Mouse (Mus musculus): ENCODE measurements around the gene Fkbp9.
"Not testable (repeated sequence)": the region's sequence is repeated elsewhere in the genome, so short reads cannot be mapped to it uniquely, and the experiment has no call there.

Gene Fkbp9

DNA sequence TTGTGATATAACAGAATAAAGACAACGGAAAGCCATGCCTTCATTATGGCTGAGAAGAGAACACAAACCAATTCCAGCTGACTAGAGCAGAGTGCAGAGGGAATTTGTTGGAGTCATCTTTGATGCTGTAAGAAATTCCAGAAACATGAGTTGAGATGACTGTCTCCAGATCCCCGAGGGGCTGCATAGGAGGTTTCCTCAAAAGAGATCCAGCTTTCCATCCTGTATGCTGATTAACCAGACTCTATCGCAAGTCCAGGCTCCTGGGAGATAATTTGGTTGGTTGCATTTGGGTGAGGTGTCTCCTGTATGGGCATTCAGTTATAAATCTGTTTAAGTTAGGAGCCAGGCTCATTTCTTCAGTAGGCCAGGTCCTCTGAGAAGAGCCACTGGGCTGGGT, 5.8 kb downstream of the Fkbp9 start:
- DNase-seq (ENCODE audit: low spot score in 2 of 2): no peak

DNA sequence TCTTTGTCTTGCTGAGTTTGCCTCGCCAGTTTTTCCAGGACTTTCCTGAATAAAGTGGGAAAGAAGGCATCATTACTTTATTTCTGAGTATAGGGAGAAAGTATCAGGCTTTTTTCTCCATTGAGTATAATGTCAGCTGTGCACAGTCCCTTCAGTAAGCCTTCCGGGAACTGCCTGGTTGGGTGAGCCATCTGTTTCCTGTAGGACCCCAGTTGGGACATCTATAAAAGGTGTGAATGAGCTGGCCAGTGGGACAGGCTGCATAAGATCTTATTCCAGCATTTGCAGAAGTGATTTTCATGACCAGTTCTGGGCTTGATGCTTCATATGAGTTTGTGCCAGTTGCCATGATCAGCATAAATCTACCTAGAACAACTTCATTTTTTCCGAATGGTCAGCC, 11.4 kb downstream of the Fkbp9 start:
- DNase-seq (ENCODE audit: low spot score in 2 of 2): no peak

DNA sequence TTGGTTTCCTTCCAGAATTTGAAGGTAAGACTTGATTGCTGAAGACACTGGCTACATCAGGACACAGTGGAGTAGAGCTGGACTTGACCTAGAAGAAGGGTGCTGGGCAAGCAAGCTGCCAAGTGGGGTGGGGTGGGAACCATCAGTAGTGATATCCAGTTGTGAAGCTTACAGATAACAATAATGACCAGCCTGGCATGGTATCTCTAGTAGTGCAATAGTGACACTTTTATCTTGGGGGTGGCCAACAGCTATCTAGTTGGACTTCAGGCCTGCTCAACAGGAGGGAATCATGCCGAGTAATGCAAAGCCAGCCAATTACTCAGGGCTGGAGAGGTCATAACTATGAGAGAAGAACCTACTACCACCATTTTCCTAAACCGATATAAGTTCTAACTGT, 12.5 kb downstream of the Fkbp9 start:
- no peak for DNase-seq (ENCODE audit: low spot score in 2 of 2)

DNA sequence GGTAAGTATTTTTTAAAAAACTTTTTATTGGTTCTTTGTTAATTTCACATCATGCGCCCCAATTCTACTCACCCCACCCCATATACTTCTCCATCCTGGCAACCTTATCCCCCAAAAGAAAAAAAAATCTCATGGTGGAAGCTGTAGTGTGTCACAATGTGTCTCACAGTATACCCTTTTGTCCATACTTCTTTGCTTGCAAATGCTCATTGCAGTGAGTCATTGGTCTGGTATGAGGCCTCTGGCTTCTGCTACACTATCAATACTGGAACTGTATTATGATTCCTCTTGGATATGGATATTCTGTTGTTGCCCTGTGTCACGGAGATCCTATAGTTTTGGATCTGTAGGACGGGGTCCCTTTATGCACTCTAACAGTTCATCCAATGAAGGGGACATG, 17.1 kb downstream of the Fkbp9 start:
- no peak for DNase-seq (ENCODE audit: low spot score in 2 of 2)

DNA sequence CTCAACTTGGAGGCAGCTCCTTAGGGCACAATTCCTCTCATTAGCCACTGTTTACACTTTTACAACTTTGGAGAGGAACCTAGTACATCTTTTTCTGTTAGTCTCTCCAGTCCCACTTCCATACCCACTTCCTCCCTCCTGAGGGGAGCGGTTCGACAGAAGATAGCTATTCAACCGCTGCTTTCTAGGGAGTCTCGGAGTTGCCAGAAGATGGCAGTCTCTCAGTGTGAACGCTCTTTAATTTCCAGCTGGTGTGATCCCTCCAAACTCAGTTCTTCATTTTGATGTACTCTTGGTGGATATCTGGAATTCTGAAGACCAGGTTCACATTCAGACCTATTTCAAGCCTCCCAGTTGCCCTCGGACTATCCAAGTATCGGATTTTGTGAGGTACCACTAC, 18.5 kb downstream of the Fkbp9 start:
- no peak for DNase-seq (ENCODE audit: low spot score in 2 of 2)

DNA sequence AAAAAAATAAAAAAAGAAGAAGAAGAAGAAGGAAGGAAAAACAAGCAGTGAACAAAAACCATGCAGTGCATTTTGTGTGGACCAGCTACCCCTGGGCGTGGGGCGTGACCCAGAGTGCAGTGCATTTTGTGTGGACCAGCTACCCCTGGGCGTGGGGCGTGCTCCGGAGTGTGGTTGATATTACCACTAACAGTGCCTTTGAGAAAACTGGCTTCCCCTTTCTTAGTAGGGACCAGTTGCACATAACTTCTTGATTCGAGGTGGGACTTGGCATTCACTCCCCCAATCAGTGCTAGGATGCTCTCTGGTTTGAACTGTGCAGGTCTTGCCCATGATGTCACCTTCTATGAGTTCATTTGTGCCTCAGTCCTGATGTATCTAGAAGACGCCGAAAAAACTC, 22.9 kb downstream of the Fkbp9 start:
- DNase-seq (ENCODE audit: low spot score in 2 of 2): no peak

DNA sequence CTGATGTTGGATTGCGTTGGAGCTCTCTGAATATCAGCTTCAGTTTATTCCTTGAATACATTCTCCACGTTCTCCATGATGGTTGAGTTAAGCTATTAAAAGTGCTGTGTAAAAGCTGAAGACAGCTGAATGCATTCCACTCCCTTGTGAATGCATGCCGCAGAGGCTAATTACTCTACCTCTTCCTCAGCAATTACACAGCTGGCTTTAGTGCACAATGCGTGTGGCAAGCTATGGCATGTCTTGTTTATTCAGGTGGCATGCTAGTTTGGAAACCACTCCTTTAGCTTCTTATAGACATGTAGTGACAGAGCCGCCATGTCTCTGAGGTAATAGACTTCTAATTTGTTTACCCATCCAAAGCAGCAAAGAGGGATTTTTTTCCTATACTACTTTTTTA, 24.9 kb downstream of the Fkbp9 start:
- no peak for DNase-seq (ENCODE audit: low spot score in 2 of 2)

DNA sequence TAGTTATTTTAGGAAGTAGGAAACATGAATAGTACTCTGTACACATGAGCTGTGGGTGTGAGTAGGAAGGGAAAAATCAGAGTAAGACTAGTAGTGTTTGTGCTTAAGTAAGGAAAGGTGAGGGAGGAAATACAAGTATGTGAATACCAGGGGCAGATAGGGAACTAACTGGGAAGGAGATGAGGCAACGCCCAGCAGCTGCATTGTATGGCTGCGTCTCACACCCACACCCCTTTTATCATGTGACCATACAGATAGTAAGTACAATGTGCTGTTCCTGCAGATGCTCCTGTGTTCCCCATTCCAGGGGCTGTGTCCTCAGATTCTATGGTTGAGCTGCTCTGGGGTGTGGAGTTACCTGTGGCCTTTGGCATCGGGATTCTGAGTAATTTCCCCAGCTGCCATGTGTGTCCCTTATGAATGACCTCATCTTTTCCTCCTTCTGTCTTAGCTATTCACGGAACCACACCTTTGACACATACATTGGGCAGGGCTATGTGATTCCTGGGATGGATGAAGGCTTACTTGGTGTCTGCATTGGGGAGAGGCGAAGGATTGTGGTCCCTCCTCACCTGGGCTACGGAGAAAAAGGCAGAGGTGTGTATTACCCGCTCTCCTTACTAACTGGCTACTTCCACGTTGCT, 28.5 kb downstream of the Fkbp9 start:
- DNase-seq (ENCODE audit: low spot score in 2 of 2): no peak

DNA sequence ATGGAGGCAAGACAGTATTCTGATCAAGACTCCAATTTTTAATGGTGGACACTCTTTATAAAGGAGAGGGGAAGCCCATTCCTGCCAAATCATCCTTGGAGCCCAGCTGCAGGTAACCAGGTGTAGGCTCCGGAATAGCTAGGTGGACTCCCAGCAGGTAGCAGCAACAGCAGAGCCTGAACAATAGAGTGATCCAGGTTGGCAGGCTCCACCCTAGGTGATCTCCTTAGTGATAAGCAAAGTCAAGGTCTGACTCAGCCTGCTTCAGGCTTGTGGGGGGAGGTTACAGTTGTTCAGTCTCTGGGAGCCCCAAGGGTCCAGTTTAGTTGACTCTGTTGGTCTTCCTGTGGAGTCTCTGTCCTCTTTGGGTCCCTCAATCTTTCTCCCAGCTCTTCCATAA, 35.0 kb downstream of the Fkbp9 start:
- not testable (repeated sequence) for DNase-seq (ENCODE audit: low spot score in 2 of 2)

DNA sequence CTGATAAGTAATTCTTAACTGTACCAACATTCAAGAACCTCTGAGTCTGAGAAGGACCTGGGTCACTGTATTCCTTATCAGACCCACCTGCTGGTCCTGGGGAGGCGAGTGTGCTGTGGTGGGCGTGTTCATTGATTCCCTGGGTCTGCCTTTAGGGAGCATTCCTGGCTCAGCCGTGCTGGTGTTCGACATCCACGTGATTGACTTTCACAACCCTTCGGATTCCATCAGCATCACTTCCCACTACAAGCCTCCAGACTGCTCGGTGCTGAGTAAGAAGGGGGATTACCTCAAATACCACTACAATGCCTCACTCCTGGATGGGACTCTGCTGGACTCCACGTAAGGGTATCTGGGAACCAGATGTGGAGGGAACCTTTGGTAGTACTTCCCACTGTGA, 36.7 kb downstream of the Fkbp9 start:
- no peak for DNase-seq (ENCODE audit: low spot score in 2 of 2)

DNA sequence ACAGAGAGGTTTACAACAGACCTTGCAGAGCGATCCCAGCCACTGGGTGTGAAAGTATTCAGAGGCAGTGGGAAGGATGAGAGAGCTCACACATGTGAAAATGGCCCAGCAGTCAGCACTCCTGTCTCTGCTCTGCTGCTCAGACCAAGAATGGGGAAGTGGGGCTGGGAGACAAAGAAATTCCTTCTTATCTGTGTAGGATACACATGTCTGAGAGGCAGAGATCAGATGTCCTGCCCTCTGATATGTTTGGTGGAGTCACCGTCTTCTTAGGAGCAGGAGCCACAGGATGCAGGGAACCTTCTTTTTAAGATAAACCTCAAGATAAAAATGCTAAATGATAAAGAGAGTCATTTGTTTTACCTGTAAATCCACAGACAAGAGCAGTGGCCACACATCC, 38.2 kb downstream of the Fkbp9 start:
- no peak for DNase-seq (ENCODE audit: low spot score in 2 of 2)

DNA sequence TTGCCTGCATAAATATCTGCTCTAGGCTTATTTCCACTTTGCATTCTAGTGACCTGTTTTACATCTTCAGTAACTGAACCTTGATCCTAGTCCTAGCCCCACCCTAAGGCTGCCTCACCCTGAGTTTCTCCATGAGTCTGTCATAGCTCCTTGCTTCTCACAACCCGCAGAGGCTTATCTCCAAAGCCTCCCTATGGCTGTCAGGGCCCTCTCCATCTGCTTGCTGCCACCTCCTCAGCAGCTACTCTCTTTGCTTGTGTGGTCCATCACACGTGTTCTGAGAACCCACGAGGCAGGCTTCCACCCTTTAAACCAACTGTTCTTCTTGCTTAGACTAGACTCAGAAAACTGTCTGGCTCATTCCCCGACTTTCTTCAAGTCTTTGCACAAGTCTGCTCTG, 45.0 kb downstream of the Fkbp9 start:
- peak in 1 of 2 experiments; percentile 39 for DNase-seq (ENCODE audit: low spot score in 2 of 2)

DNA sequence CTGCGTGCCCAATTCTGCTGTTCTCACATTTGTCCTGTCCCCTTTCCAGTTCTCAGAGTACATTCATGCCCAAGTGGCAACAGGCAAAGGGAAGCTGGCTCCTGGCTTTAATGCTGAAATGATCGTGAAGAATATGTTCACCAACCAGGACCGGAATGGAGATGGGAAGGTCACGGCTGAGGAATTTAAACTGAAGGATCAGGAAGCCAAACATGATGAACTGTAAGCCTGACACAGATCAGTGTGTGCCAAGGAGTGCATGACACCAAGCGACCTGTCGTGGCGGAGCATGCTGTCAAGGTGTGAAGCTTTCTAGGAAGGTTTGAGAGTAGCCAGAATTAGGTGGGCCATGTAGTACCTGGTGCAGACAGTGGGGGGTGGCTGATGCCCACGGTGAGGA, 46.1 kb downstream of the Fkbp9 start:
- DNase-seq (ENCODE audit: low spot score in 2 of 2): no peak

DNA sequence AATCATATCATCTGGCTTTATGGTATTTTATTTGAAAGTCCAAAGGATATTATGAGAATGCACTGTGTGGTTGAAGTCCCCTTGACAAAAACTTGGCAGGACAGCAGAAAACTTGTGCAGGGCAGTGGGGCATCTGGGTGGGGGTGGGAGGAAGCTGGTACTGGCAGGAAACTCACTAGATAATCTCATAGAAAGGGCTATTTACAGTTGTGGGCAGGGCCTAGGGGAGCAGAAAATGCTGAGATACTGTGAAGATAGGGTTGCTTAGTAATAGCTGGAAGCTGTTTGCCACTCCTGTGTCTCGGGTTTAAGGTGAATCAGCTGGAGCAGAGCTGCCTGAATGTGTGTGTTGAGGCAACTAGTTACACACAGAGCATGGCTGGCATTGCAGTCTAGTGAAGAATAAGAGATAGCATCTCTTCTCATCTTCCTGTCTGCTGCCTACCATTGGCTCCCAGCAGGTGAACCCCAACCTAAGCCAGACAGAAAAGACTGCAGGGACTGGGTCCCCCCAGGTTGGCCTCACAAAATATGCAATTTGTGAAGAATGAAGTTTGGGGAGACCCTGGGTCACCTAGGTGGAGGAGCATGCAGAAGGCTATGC, 47.6 kb downstream of the Fkbp9 start:
- DNase-seq (ENCODE audit: low spot score in 2 of 2): no peak

DNA sequence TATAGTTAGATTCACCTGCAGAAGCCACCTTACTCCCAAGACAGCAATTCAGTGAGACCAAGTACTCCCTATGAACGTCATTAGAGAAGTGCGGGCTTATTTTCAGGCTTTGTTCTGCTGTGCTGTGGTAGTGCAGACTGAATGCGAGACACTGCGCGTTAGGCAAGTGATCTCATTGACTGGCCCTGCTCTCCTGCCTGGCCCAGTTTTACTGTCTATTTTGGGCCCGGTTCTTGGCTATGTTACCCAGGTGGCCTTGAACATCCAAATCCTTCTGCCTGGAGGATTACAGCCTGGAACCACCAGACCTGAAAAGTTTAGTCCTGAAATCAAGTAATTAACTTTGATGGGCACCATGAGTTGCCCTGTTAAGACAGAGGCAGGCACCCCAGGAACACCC, 56.7 kb downstream of the Fkbp9 start:
- DNase-seq (ENCODE audit: low spot score in 2 of 2): no peak

DNA sequence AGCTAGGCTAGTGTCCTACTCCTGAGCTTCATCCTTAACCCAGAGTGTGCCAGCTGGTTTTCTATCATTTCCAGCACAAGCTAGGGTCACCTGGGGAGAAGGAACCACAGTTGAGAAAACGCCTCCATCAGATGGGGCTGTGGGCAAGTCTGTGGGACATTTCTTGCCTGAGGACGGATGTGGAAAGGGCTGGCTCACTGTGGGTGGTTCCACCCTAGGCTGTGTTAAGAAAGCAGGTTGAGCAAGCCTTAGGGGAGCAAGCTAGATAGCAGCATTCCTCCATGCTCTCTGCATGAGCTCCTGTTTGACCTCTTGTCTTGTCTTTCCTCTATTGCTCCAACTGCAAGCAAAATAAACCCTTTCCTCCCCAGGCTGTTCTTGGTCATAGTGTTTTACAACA, 58.9 kb downstream of the Fkbp9 start:
- DNase-seq (ENCODE audit: low spot score in 2 of 2): no peak

DNA sequence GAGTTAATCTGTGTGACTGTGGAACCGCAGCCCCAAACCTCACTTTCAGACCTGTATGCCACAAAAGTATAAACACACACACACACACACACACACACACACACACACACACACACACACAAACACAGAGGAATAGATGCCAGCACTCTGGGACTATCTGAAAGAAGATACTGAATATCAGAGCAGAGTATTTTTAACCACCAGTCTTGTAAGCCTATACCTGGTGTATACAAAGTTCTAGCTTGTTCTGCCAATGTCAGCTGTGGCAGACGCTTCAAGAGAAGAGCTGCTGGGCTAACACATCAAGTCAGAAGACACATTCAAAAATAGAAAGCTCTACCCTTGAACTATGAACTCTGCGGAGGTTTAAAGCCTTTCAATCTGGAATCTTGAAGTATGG, 67.7 kb downstream of the Fkbp9 start:
- DNase-seq (ENCODE audit: low spot score in 2 of 2): no peak

DNA sequence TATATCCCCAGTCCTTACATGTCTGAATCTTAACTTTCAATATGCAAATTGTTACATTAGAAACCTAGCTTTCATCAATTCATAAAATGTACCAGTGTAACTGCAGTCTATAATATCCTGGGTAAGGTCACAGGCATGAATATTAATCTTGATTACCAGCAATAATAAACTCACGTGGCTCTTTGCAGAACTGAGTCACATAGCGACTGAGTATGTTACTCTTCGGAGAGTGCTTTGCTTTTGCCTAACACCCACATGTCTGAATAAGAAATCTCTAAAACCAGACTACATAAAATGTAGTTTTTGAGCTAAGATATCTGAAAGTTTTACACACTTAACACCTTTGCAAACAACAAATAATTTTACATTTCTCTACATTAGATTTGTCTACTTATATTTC, 69.5 kb downstream of the Fkbp9 start:
- DNase-seq (ENCODE audit: low spot score in 2 of 2): no peak

DNA sequence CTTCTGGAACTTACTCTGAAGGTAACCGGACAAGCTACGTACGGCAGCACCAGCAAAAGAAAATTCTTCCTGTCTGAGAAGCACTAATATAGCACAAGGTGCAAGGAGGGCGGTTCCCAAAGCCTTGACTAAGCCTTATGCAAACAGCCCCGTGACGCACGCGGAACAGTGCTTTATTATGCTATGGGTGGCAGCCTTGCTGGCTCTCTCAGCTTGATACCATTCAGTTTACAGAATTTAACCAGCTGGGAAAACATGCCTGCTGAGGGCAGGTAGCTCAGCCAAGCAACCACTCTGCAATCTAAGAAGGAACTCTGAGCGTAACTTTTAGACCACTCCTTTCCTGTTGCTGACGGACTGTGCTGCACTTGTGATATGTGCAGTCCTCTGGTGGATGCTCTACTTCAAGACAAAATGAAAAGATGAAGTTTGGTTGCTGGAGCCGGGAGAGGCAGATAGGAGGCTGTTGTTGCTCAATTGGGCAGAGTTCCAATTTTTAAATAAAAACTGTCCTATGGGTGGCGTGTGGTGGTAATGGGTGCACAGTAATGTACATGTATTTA, 70.0 kb downstream of the Fkbp9 start:
- DNase-seq (ENCODE audit: low spot score in 2 of 2): peak; percentile 46 to 47

DNA sequence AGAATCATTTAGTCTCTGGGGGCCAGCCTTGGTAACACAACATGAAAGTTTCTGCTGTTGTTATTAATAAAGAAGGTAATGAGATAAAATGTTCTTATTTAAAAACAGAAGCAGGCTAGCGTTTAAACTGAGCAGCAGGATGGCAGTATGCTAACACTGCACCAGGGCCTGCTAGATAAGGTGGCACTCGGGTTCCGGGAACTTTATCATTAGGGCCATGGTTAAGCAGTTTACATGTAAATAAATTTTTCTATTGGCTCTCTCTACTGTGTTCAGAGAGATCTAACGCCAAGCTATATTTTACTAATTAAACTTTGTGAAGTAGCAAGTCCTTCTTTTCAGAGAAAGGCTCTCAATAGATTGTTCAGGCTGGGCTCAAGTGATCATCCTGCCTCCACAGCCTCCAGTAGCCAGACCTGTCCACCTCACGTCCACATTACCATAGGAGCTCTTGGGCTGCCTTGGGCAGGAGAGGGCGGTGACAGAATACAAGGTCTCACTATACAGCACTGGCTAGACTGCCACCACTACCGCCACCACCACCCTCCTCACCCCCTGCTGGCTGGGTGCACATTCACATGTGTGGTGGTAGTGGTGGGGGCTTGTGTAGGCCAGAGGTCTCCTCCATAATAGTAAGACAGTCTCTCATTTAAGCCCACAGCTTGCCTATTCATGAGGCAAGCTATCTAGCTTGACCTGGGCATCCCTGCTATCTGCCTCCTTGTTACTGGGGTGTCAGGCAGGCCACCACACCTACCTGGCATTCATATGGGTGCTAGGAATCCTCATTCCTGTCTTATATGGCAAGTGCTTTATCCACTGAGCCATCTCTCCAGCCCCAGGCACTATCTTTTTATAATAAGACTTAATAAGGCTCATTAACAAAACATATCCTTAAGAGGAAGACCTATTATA, 71.0 kb downstream of the Fkbp9 start:
- DNase-seq (ENCODE audit: low spot score in 2 of 2): no peak

DNA sequence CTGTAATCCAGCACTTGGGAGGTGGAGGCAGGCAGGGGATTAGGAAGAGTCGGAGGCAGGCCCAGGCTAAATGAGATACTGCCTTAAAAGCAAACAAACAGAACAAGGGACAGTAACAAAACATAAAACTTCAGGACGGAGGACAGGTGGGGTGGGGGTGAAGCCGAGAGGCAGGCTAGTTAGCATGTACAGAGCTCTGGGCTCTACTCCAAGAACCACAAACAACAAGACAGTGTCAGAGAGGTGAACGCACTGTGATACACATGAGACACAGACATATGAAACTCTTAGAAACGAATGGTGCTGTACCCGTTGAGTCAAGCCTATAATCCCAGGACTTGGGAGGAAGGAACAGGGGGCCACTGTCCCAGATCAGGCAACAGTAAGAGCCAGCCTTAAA, 72.0 kb downstream of the Fkbp9 start:
- DNase-seq (ENCODE audit: low spot score in 2 of 2): no peak

DNA sequence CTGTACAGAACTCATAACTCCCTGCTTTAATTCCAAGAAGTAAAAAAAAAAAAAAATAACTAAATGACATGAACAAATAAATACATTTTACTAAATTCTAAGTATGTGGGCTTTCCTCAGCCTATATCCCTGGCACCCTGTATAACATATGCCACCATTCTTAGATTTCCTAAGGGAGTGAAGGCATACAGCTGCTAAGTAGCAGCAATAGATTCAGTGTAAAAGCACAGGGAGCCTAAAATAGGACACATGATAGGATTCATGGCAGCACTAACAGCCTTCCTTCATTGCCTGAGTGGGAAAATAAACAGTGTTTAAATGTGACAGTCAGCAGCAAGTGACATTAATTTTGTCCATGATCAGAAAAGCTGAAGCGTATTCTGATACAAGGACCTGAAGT, 72.5 kb downstream of the Fkbp9 start:
- no peak for DNase-seq (ENCODE audit: low spot score in 2 of 2)

DNA sequence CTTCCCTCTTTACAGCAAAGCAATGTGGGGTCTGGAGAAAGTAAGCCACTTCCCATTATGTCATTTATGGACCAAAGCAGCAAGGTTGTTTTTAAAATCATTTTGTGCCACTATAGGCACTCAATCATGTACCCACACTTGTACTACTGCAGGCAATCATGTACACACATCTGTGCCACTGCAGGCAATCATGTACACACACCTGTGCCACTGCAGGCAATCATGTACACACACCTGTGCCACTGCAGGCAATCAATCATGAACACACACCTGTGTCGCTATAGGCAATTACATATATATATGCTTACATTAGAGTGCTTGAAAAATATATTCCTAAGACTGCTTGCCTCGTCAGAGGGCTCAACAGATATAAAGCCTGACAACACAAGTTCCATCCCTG, 73.1 kb downstream of the Fkbp9 start:
- DNase-seq (ENCODE audit: low spot score in 2 of 2): no peak

Data from right cerebral cortex, postnatal 36 days (tissue).